Mouse (Mus musculus) MEL (cell line): Measurements from ENCODE around the gene Tfap2c. TPM values are rescaled to one million over a fixed set of nuclear protein-coding genes. Genes with fewer than 3 reads are reported as not detected.

Experiments
- DNase-seq: peaks from one replicate; pipeline ENCODE4 v3.0.0; 2011; ENCODE audit warnings: low read depth, low spot score
- H3K27ac ChIP-seq: 2 replicates; pipeline ENCODE4 v1.5.1; 2012; ENCODE audit warnings: low read depth, mild to moderate bottlenecking, control low read depth, low read length, moderate library complexity; ENCODE audit not compliant: control insufficient read depth
- H3K27me3 ChIP-seq, 2 experiments: fragments of 150-350 bp in 1 of 2; sonication (generic) in 1 of 2; 2 replicates each; pipeline ENCODE4 v1.6.1; 2012; ENCODE audit warnings: low read length in 2 of 2, mild to moderate bottlenecking in 2 of 2, improper control_type of control experiment in 1 of 2, moderate library complexity in 1 of 2; ENCODE audit not compliant: insufficient read depth in 2 of 2, control insufficient read depth in 1 of 2
- H3K36me3 ChIP-seq, 2 experiments: 2 replicates each; pipeline ENCODE4 v1.6.1; 2012 to 2014; ENCODE audit warnings: low read length in 2 of 2, improper control_type of control experiment in 1 of 2, inconsistent platforms in 1 of 2, mild to moderate bottlenecking in 1 of 2; ENCODE audit not compliant: insufficient read depth in 2 of 2, control insufficient read depth in 1 of 2
- H3K4me1 ChIP-seq, 2 experiments: fragments of 150-350 bp in 1 of 2; sonication (generic) in 1 of 2; 2 replicates each; pipeline ENCODE4 v1.6.1; 2012; ENCODE audit warnings: low read length in 2 of 2, improper control_type of control experiment in 1 of 2, mild to moderate bottlenecking in 1 of 2; ENCODE audit not compliant: insufficient read depth in 2 of 2, control insufficient read depth in 1 of 2
- H3K4me3 ChIP-seq, 2 experiments: fragments of 150-350 bp in 1 of 2; sonication (generic) in 1 of 2; 2 replicates each; pipeline ENCODE4 v1.5.1; 2012; ENCODE audit warnings: low read depth in 2 of 2, low read length in 2 of 2, mild to moderate bottlenecking in 2 of 2, moderate library complexity in 2 of 2, control low read depth in 1 of 2, improper control_type of control experiment in 1 of 2; ENCODE audit not compliant: control insufficient read depth in 1 of 2, insufficient read depth in 1 of 2
- H3K79me2 ChIP-seq: 2 replicates; pipeline ENCODE4 v1.6.1; 2012; ENCODE audit warnings: mild to moderate bottlenecking, low read length, moderate library complexity; ENCODE audit not compliant: control insufficient read depth, poor library complexity, insufficient read depth
- H3K9ac ChIP-seq: 2 replicates; pipeline ENCODE4 v1.6.1; 2012; ENCODE audit warnings: low read depth, mild to moderate bottlenecking, control low read depth, low read length, moderate library complexity; ENCODE audit not compliant: control insufficient read depth, poor library complexity, severe bottlenecking
- H3K9me3 ChIP-seq: fragments of 150-350 bp; sonication (generic); replicated peaks from 2 replicates; pipeline ENCODE4 v1.6.1; 2012; ENCODE audit warnings: mild to moderate bottlenecking, low read length, improper control_type of control experiment, moderate library complexity; ENCODE audit not compliant: insufficient read depth
- CHD2 ChIP-seq: IDR thresholded peaks from 2 replicates; pipeline ENCODE4 v1.6.1; 2011; ENCODE audit warnings: low read length, improper control_type of control experiment
- E2F4 ChIP-seq: IDR thresholded peaks from 2 replicates; pipeline ENCODE4 v1.6.1; 2011; ENCODE audit warnings: low read depth, low read length, improper control_type of control experiment, borderline replicate concordance
- ETS1 ChIP-seq: IDR thresholded peaks from 2 replicates; pipeline ENCODE4 v1.6.1; 2012; ENCODE audit warnings: low read depth, mild to moderate bottlenecking, inconsistent platforms, low read length, improper control_type of control experiment, moderate library complexity
- GABPA ChIP-seq: IDR thresholded peaks from 2 replicates; pipeline ENCODE4 v1.6.1; 2012; ENCODE audit warnings: low read depth, mild to moderate bottlenecking, inconsistent platforms, low read length, improper control_type of control experiment, moderate library complexity
- GATA1 ChIP-seq: IDR thresholded peaks from 2 replicates; pipeline ENCODE4 v1.6.1; 2011; ENCODE audit warnings: low read depth, low read length, improper control_type of control experiment
- HCFC1 ChIP-seq: IDR thresholded peaks from 2 replicates; pipeline ENCODE4 v1.6.1; 2012; ENCODE audit warnings: low read depth, mild to moderate bottlenecking, inconsistent platforms, low read length, improper control_type of control experiment, moderate library complexity
- MAX ChIP-seq: IDR thresholded peaks from 2 replicates; pipeline ENCODE4 v1.6.1; 2011; ENCODE audit warnings: low read length, improper control_type of control experiment
- MAZ ChIP-seq: IDR thresholded peaks from 2 replicates; pipeline ENCODE4 v1.6.1; 2012; ENCODE audit warnings: low read depth, mild to moderate bottlenecking, inconsistent platforms, low read length, improper control_type of control experiment
- MYB ChIP-seq: IDR thresholded peaks from 2 replicates; pipeline ENCODE4 v1.6.1; 2011; ENCODE audit warnings: mild to moderate bottlenecking, low read depth, low read length, improper control_type of control experiment
- MYC ChIP-seq: IDR thresholded peaks from 2 replicates; pipeline ENCODE4 v1.6.1; 2011; ENCODE audit warnings: low read depth, mild to moderate bottlenecking, low read length, improper control_type of control experiment, moderate library complexity
- NELFE ChIP-seq: IDR thresholded peaks from 2 replicates; pipeline ENCODE4 v1.6.1; 2011; ENCODE audit warnings: low read depth, low read length, improper control_type of control experiment
- POLR2A ChIP-seq, 2 experiments: IDR thresholded peaks; 2 replicates each; pipeline ENCODE4 v1.6.1; 2011 to 2012; ENCODE audit warnings: low read length in 2 of 2, mild to moderate bottlenecking in 2 of 2, control low read depth in 1 of 2, improper control_type of control experiment in 1 of 2, low read depth in 1 of 2, moderate library complexity in 1 of 2; ENCODE audit not compliant: control insufficient read depth in 1 of 2, insufficient read depth in 1 of 2, poor library complexity in 1 of 2
- POLR2AphosphoS2 ChIP-seq: IDR thresholded peaks from 2 replicates; pipeline ENCODE4 v1.6.1; 2011; ENCODE audit warnings: low read length, improper control_type of control experiment
- POLR2AphosphoS5 ChIP-seq: IDR thresholded peaks from 2 replicates; pipeline ENCODE4 v1.6.1; 2012; ENCODE audit warnings: low read depth, borderline replicate concordance, mild to moderate bottlenecking, inconsistent platforms, low read length, moderate library complexity, mixed read lengths
- RCOR1 ChIP-seq: IDR thresholded peaks from 2 replicates; pipeline ENCODE4 v1.6.1; 2012; ENCODE audit warnings: low read depth, mild to moderate bottlenecking, inconsistent platforms, low read length, improper control_type of control experiment
- TAL1 ChIP-seq: IDR thresholded peaks from 2 replicates; pipeline ENCODE4 v1.6.1; 2012; ENCODE audit warnings: mild to moderate bottlenecking, inconsistent platforms, low read length, moderate library complexity, mixed read lengths
- TCF12 ChIP-seq: IDR thresholded peaks from 2 replicates; pipeline ENCODE4 v1.6.1; 2014; ENCODE audit warnings: low read depth, mild to moderate bottlenecking, inconsistent platforms, low read length, improper control_type of control experiment, moderate library complexity
- UBTF ChIP-seq: IDR thresholded peaks from 2 replicates; pipeline ENCODE4 v1.6.1; 2012; ENCODE audit warnings: low read depth, mild to moderate bottlenecking, inconsistent platforms, low read length, improper control_type of control experiment, moderate library complexity, borderline replicate concordance; ENCODE audit not compliant: insufficient read depth
- USF1 ChIP-seq: IDR thresholded peaks from 2 replicates; pipeline ENCODE4 v1.6.1; 2014; ENCODE audit warnings: low read depth, mild to moderate bottlenecking, inconsistent platforms, low read length, improper control_type of control experiment, moderate library complexity
- USF2 ChIP-seq, 2 experiments: IDR thresholded peaks; 2 replicates each; pipeline ENCODE4 v1.6.1; 2011 to 2012; ENCODE audit warnings: improper control_type of control experiment in 2 of 2, low read length in 2 of 2, borderline replicate concordance in 1 of 2, inconsistent platforms in 1 of 2, low read depth in 1 of 2, mild to moderate bottlenecking in 1 of 2; ENCODE audit not compliant: insufficient read depth in 1 of 2
- ZKSCAN1 ChIP-seq: IDR thresholded peaks from 2 replicates; pipeline ENCODE4 v1.6.1; 2012; ENCODE audit warnings: low read depth, mild to moderate bottlenecking, inconsistent platforms, low read length, improper control_type of control experiment, moderate library complexity
- polyA plus RNA-seq, 2 experiments: library from polyadenylated mRNA; stranded (reverse) in 1 of 2; unstranded in 1 of 2; fragments of >175 nt in 1 of 2; fragments of >200 nt in 1 of 2; gene quantifications; 2 replicates each; pipeline versions ENCODE4 v1.2.1 to v1.2.4; 2012; ENCODE audit warnings: low replicate concordance in 2 of 2, low read depth in 1 of 2; ENCODE audit not compliant: insufficient read length in 2 of 2, insufficient read depth in 1 of 2, missing spikeins in 1 of 2
- total RNA-seq: library from RNA; depleted of rRNA; stranded (reverse); fragments of 300-350 nt; gene quantifications from 2 replicates; pipeline ENCODE4 v1.2.3, GENCODE M21; 2012

Gene Tfap2c
- total and polyA plus RNA-seq, 3 experiments = not detected

DNA sequence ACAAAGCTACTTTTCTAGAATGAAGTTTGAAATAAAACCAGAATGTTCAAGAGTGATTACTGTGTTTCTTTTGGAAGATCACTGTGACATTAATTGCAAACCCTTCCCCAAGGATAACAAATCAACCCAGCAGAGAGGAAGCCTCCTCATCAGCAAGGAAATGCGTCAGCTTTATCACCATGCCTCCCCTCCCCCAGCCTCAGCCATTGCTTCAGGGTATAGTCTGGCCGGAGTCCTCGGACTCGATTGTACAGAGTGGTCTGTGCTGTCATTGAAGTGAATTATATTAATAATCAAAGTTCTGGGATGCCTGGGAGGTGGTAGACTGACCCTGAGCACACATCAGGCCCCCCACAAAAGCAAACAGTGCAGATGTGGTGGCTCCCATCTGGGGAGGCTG is 5.4 kb upstream of the Tfap2c start:
- Histone ChIP-seq H3K27me3 (no peaks in the 10 kb centered on the region; a peak in 1 of 4 replicates), H3K4me3 (no peak overlapping the region), H3K9ac (no peak overlapping the region), H3K4me1 (no peaks in the 10 kb centered on the region), H3K9me3 (no peaks in the 10 kb centered on the region), H3K79me2 (no peaks in the 10 kb centered on the region), H3K36me3 (no peaks in the 10 kb centered on the region), H3K27ac (no peak overlapping the region)
- DNase-seq = no peak
- no peak for TF ChIP-seq POLR2AphosphoS5
- TF ChIP-seq UBTF = no peak
- no peak for TF ChIP-seq ETS1
- no peak for TF ChIP-seq GABPA
- TF ChIP-seq MAX = no peak
- no peak for TF ChIP-seq POLR2AphosphoS2
- no peak for TF ChIP-seq CHD2

DNA sequence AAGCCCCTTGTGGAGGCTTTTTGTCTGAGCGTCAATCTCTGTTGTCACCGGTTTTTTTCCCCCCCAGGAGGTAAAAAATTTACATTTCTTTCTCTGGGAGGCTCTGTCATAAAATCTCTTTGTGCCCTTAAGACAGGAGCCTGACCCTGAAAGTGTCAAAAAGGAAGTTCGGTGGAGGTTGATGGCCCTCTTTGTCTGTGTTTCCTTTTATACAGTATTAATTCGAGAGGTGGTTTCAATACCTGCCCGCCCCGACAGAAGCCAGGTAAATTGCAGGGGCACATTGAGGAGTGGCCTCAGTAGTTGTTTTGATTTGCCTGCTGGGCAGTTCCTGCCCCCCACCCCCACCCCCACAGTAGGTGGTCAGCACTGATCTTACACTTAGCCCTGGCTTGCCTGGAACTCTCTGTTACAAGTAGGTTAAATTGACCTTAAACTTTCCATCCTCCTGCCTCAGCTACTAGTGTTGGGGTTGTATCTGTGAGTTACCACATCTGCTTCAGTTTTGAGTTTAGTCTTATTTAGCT is 4.7 kb upstream of the Tfap2c start:
- Histone ChIP-seq H3K79me2 (no peaks in the 10 kb centered on the region), H3K4me1 (no peaks in the 10 kb centered on the region), H3K9ac (no peak overlapping the region), H3K27me3 (no peaks in the 10 kb centered on the region; a peak in 1 of 4 replicates), H3K27ac (no peak overlapping the region), H3K36me3 (no peaks in the 10 kb centered on the region), H3K9me3 (no peaks in the 10 kb centered on the region), H3K4me3 (no peak overlapping the region)
- no peak for DNase-seq
- TF ChIP-seq NELFE = no peak
- TF ChIP-seq HCFC1 = no peak

DNA sequence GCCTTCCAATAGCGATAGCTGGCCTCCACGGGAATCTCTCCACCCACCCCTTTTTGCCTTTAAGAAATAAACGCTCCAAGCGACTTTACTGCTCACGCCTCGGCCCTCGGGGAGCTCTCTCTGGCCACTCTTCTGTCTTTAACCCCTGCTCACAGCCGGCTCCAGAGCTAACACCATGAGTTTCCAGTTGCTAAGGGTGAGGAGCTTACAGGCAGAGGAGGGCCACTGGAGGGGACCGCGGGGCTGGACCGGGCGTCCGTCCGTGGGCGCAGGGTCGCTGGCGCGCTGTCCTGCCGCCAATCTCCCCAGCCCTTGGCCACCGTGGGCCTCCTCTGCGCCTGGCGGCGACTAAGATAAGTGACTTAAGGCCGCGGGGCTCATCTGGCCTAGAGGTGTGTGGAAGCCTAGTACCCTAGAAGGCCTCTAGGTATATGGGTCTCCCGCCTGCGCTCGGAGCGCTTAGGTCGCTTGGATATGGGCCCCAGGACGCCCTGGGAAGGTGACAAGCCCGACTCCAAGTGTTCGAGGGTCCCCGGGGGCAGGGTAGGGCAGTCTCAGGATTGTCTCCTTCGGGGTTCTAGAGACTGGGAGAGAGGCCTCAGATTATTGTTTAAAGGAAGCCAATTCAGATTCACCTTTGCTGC is 3.7 kb upstream of the Tfap2c start:
- no peak for TF ChIP-seq TAL1
- no peak for TF ChIP-seq UBTF
- TF ChIP-seq POLR2A (IDR thresholded peaks at IDR 0.05; ENCODE audit: control insufficient read depth in 1 of 2, insufficient read depth in 1 of 2, low read depth in 1 of 2, low read length in 2 of 2, poor library complexity in 1 of 2) = no peak
- TF ChIP-seq ETS1 = no peak
- no peak for TF ChIP-seq ZKSCAN1
- no peak for TF ChIP-seq RCOR1
- TF ChIP-seq MYB = no peak
- no peak for TF ChIP-seq MYC
- no peak for TF ChIP-seq E2F4
- TF ChIP-seq TCF12 = no peak
- TF ChIP-seq USF2 (IDR thresholded peaks at IDR 0.05; ENCODE audit: borderline replicate concordance in 1 of 2, insufficient read depth in 1 of 2, low read depth in 1 of 2, low read length in 2 of 2) = no peak
- no peak for TF ChIP-seq CHD2
- no peak for TF ChIP-seq HCFC1
- TF ChIP-seq USF1 = no peak
- TF ChIP-seq GATA1 = no peak
- no peak for TF ChIP-seq MAZ
- TF ChIP-seq, all 39 proteins: peak for 0
- Histone ChIP-seq H3K79me2 (no peaks in the 10 kb centered on the region), H3K4me3 (no peak overlapping the region), H3K36me3 (no peaks in the 10 kb centered on the region), H3K27me3 (no peaks in the 10 kb centered on the region; a peak in 1 of 4 replicates), H3K4me1 (no peaks in the 10 kb centered on the region), H3K9ac (no peak overlapping the region), H3K9me3 (no peaks in the 10 kb centered on the region), H3K27ac (no peak overlapping the region)
- DNase-seq = no peak
